Mouse (Mus musculus) liver, embryonic 16.5 days (tissue): ENCODE measurements around the gene Sap18b. TPM values are rescaled to one million over a fixed set of nuclear protein-coding genes. Genes with fewer than 3 reads are reported as not detected.

Experiments
- ATAC-seq: fragments of 200-750 bp; cut with Nextera tagmentation; 2 replicates; pipeline ENCODE4 v1.8.0; 2017; ENCODE audit warnings: low read depth, mild to moderate bottlenecking, moderate number of reproducible peaks, moderate library complexity
- H3K27ac ChIP-seq: fragments of 300-500 bp; sonication (generic); 2 replicates; pipeline ENCODE4 v1.5.1; 2014; ENCODE audit warnings: mild to moderate bottlenecking, low read length
- H3K27me3 ChIP-seq: fragments of 300-500 bp; sonication (generic); 2 replicates; pipeline ENCODE4 v1.6.1; 2014; ENCODE audit warnings: low read depth, low read length, mixed read lengths; ENCODE audit not compliant: control insufficient read depth, insufficient read depth
- H3K36me3 ChIP-seq: fragments of 300-500 bp; sonication (generic); 2 replicates; pipeline ENCODE4 v1.6.1; 2014; ENCODE audit warnings: mild to moderate bottlenecking; ENCODE audit not compliant: control insufficient read depth, insufficient read depth
- H3K4me1 ChIP-seq: fragments of 300-500 bp; sonication (generic); 2 replicates; pipeline ENCODE4 v1.6.1; 2014; ENCODE audit warnings: low read depth, low read length, mixed read lengths; ENCODE audit not compliant: control insufficient read depth
- H3K4me2 ChIP-seq: fragments of 300-500 bp; sonication (generic); 2 replicates; pipeline ENCODE4 v1.6.1; 2014; ENCODE audit warnings: low read depth, low read length, mixed read lengths
- H3K4me3 ChIP-seq: fragments of 300-500 bp; sonication (generic); 2 replicates; pipeline ENCODE4 v1.5.1; 2014; ENCODE audit warnings: low read depth, mild to moderate bottlenecking, low read length
- H3K9ac ChIP-seq: fragments of 300-500 bp; sonication (generic); 2 replicates; pipeline ENCODE4 v1.6.1; 2014; ENCODE audit warnings: low read depth, low read length
- H3K9me3 ChIP-seq: fragments of 300-500 bp; sonication (generic); replicated peaks from 2 replicates; pipeline ENCODE4 v1.6.1; 2016; ENCODE audit warnings: low read length; ENCODE audit not compliant: control insufficient read depth
- WGBS: fragments of 180-500 bp; shearing (Covaris S2); extraction: QIAGEN DNeasy Blood & Tissue Kit; methylation state at CpG from one replicate; pipeline ENCODE4 v1.1.7; 2014; ENCODE audit not compliant: insufficient replicate concordance; 5-methylcytosine and 5-hydroxymethylcytosine counted together
- polyA plus RNA-seq: library from polyadenylated mRNA; unstranded; fragments of >200 nt; fragmentation: Nextera tagmentation; extraction: Ambion mirVana; gene quantifications from 2 replicates; pipeline ENCODE4 v1.2.1, GENCODE M21; 2015

Gene Sap18b
- polyA plus RNA-seq, 1 experiment from 2014 or later = 180 TPM

- H3K9me3 ChIP-seq = no peaks in the 10 kb centered on the region
- 80% methylated on average over 1 of the region's 1 CpGs for WGBS
- no peak overlapping the region for H3K27ac ChIP-seq
- no peaks in the 10 kb centered on the region for H3K36me3 ChIP-seq
- no peak overlapping the region for H3K4me3 ChIP-seq
- no peak for ATAC-seq
- H3K9ac ChIP-seq = no peak overlapping the region
- H3K4me2 ChIP-seq = no peak overlapping the region
- H3K27me3 ChIP-seq = no peaks in the 10 kb centered on the region
- peaks cover 31% of the 10 kb centered on the region for H3K4me1 ChIP-seq
Measured at GRCm38 (mm10) chr8:95801476-95802064, 23.6 kb upstream of the Sap18b start.

DNA sequence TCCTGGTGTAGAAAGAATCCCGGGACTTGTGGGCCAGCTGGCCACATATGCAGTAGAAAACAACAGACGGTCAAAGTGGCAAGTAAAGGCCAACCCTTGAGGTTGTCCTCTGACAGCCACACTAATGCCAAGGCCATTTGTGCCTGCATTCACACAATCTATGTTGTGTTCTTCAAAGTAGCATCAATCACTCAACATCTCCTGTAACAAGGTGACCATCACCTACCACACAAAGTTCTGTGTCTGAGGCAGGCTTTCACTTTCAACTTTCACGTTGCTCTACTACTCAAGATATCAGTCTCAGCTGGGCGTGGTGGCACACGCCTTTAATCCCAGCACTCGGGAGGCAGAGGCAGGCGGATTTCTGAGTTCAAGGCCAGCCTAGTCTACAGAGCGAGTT is 22.9 kb upstream of the Sap18b start:
- H3K27ac ChIP-seq = no peak overlapping the region
- ATAC-seq = no peak
- no peak overlapping the region for H3K9ac ChIP-seq
- no peak overlapping the region for H3K4me2 ChIP-seq
- WGBS = 53% methylated on average over 8 of the region's 8 CpGs
- H3K27me3 ChIP-seq = no peaks in the 10 kb centered on the region
- H3K9me3 ChIP-seq = no peaks in the 10 kb centered on the region
- peaks cover 31% of the 10 kb centered on the region for H3K4me1 ChIP-seq
- H3K36me3 ChIP-seq = no peaks in the 10 kb centered on the region
- no peak overlapping the region for H3K4me3 ChIP-seq

- H3K27ac ChIP-seq = peak overlapping the region; percentile 43
Measured at GRCm38 (mm10) chr8:95805482-95805881, 19.7 kb upstream of the Sap18b start.

DNA sequence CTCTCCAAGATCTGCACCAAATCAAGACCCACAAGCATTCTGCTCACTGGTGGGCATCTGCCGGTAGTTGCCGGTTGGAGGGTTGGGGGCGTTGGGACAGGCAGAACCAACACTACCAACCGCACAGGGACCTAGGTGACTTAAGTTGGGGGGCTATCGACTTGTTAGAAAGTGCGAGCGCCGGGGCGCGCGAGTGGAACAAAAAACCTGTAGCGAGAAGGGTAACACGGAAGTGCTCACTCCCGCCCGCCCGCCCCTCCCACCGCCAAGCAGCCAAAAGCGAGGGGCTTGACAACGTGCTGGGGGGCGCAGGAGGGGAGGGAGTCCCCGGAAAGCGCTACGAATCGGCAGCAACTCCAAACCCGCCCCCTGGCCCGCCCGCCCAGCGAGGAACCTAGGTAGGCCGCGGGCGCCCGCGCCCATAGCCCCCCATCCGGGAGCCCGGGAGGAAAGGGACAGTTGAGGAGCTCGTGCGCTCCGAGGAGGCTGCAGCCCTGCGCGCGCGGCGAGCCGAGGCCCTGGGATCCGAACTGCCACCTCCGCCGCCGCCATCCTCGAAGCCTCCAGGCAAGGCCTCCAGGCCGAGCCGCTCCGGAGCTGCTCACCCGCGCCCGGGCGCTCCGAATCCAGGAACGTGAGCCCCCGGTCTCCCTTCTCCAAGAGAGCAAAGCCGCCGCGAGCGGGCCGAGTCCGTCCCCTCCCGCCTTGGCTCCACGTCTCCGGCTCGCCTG is 18.5 kb upstream of the Sap18b start:
- Histone ChIP-seq H3K9me3 (no peaks in the 10 kb centered on the region), H3K27ac (peak overlapping the region; percentile 87), H3K4me3 (peak overlapping the region; percentile 92), H3K9ac (peak overlapping the region; percentile 97), H3K27me3 (no peaks in the 10 kb centered on the region), H3K36me3 (no peaks in the 10 kb centered on the region), H3K4me1 (peaks cover 33% of the 10 kb centered on the region), H3K4me2 (peak overlapping the region; percentile 89)
- peak; percentile 0; the same call in 1 of the 2 replicates for ATAC-seq
- WGBS = under 1% methylated on average over 68 of the region's 69 CpGs

More at GRCm38 (mm10) chr8:95805482-95805881, 19.7 kb upstream of the Sap18b start:
- Histone ChIP-seq H3K4me2 (peak overlapping the region; percentile 89), H3K27me3 (no peaks in the 10 kb centered on the region), H3K4me1 (peaks cover 33% of the 10 kb centered on the region), H3K9me3 (no peaks in the 10 kb centered on the region), H3K9ac (peak overlapping the region; percentile 97), H3K36me3 (no peaks in the 10 kb centered on the region), H3K4me3 (peak overlapping the region; percentile 92)
- WGBS = 55% methylated on average over 2 of the region's 2 CpGs
- no peak for ATAC-seq

- no peaks in the 10 kb centered on the region for H3K27me3 ChIP-seq
- no peaks in the 10 kb centered on the region for H3K9me3 ChIP-seq
- WGBS = under 1% methylated on average over 44 of the region's 44 CpGs
- peak within 1 kb of the TSS; percentile 96 for H3K27ac ChIP-seq
- peak; percentile 95 for ATAC-seq
- H3K4me3 ChIP-seq = peak within 1 kb of the TSS; percentile 92
- peak within 1 kb of the TSS; percentile 94 for H3K4me2 ChIP-seq
- no peaks in the 10 kb centered on the region for H3K36me3 ChIP-seq
- H3K9ac ChIP-seq = peak within 1 kb of the TSS; percentile 97
- H3K4me1 ChIP-seq = peaks cover 28% of the 10 kb centered on the region
Measured at GRCm38 (mm10) chr8:95807331-95807843, 17.8 kb upstream of the Sap18b start, which contains the start of gene Cnot1. Gene Cnot1 (minus strand): TSS chr8:95807464.

DNA sequence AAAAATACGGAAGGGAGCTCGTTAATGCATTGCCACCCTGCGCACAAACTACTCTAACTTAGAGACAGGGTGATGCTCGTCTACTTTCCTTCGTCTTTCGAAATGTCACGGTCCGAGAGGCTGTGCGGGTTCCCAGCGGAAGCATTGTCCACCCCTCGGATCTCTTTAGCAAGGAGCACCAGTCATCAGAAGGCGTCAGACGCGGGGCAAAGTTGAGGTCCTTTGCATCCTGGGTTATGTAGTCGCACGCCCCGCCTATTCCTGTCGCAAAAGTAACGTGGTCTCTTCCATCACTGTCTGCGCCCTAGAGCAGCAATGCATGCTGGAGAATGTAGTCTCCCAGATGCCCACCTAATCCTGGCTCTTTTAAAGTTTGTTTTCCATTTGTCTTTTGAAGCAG is 17.3 kb upstream of the Sap18b start:
- H3K9ac ChIP-seq = peak overlapping the region; percentile 69
- no peaks in the 10 kb centered on the region for H3K9me3 ChIP-seq
- under 1% methylated on average over 20 of the region's 20 CpGs for WGBS
- peaks cover 27% of the 10 kb centered on the region for H3K4me1 ChIP-seq
- H3K36me3 ChIP-seq = no peaks in the 10 kb centered on the region
- no peaks in the 10 kb centered on the region for H3K27me3 ChIP-seq
- ATAC-seq = peak; percentile 81
- H3K27ac ChIP-seq = peak overlapping the region; percentile 96
- peak overlapping the region; percentile 94 for H3K4me2 ChIP-seq
- peak overlapping the region; percentile 92 for H3K4me3 ChIP-seq

- Histone ChIP-seq H3K4me2 (no peak overlapping the region), H3K36me3 (no peaks in the 10 kb centered on the region), H3K9me3 (no peaks in the 10 kb centered on the region), H3K27me3 (no peaks in the 10 kb centered on the region), H3K4me1 (peaks cover 25% of the 10 kb centered on the region), H3K27ac (no peak overlapping the region), H3K9ac (no peak overlapping the region), H3K4me3 (no peak overlapping the region; the same call in 1 of the 2 replicates)
- 75% methylated on average over 4 of the region's 4 CpGs for WGBS
- no peak for ATAC-seq
Measured at GRCm38 (mm10) chr8:95808631-95809030, 16.5 kb upstream of the Sap18b start.

DNA sequence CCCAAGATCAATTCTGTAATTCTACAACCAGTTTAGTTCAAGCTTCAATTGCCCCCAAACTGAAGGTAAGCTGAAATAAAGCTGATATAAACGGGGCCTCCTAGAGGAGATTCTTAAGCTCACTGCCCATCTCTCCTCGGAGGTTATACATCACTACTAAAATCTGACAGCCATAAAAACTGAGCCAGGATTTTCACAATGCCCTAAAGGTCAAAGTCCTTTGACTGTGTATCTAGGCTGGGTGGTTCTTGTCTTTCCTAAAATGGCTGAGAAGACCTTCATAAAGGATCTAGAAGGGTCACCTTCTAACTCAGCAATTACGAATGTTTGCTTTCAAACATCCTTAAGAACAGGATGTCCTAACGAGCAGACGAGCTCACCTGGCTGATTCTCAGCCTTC is 16.0 kb upstream of the Sap18b start:
- Histone ChIP-seq H3K9ac (no peak overlapping the region), H3K9me3 (no peaks in the 10 kb centered on the region), H3K36me3 (no peaks in the 10 kb centered on the region), H3K4me3 (no peak overlapping the region), H3K4me1 (peaks cover 25% of the 10 kb centered on the region), H3K27ac (no peak overlapping the region), H3K4me2 (no peak overlapping the region), H3K27me3 (no peaks in the 10 kb centered on the region)
- ATAC-seq = no peak
- 65% methylated on average over 5 of the region's 5 CpGs for WGBS

- WGBS = 31% methylated on average over 3 of the region's 3 CpGs
- no peak for ATAC-seq
Measured at GRCm38 (mm10) chr8:95810184-95810591, 15.0 kb upstream of the Sap18b start.

More at GRCm38 (mm10) chr8:95810184-95810591, 15.0 kb upstream of the Sap18b start:
- H3K9me3 ChIP-seq = no peaks in the 10 kb centered on the region
- H3K4me2 ChIP-seq = no peak overlapping the region
- H3K9ac ChIP-seq = no peak overlapping the region
- H3K36me3 ChIP-seq = no peaks in the 10 kb centered on the region
- peaks cover 17% of the 10 kb centered on the region for H3K4me1 ChIP-seq
- H3K4me3 ChIP-seq = no peak overlapping the region
- no peak overlapping the region for H3K27ac ChIP-seq
- no peaks in the 10 kb centered on the region for H3K27me3 ChIP-seq
